Mouse (Mus musculus) CH12.LX (cell line): ENCODE data around the gene Flt3l.

ENCODE experiments used
- CTCF ChIP-seq, 2 experiments: IDR thresholded peaks in 1 of 2; conservative IDR thresholded peaks in 1 of 2; 2 replicates each; pipeline ENCODE4 v1.5.1; 2011 to 2012; ENCODE audit warnings: low read depth in 2 of 2, low read length in 2 of 2, improper control_type of control experiment in 1 of 2, inconsistent platforms in 1 of 2, mild to moderate bottlenecking in 1 of 2, moderate library complexity in 1 of 2
- ETS1 ChIP-seq: conservative IDR thresholded peaks from 2 replicates; pipeline ENCODE4 v1.6.1; 2012; ENCODE audit warnings: low read depth, mild to moderate bottlenecking, inconsistent platforms, low read length, improper control_type of control experiment, moderate library complexity
- KAT2A ChIP-seq: IDR thresholded peaks from 2 replicates; pipeline ENCODE4 v1.6.1; 2012; ENCODE audit warnings: low read length, improper control_type of control experiment, inconsistent platforms; ENCODE audit not compliant: insufficient replicate concordance
- MAFK ChIP-seq: IDR thresholded peaks from 2 replicates; pipeline ENCODE4 v1.6.1; 2011; ENCODE audit warnings: low read length, improper control_type of control experiment; ENCODE audit not compliant: insufficient replicate concordance
- MAZ ChIP-seq: IDR thresholded peaks from 2 replicates; pipeline ENCODE4 v1.6.1; 2012; ENCODE audit warnings: low read depth, mild to moderate bottlenecking, inconsistent platforms, low read length, improper control_type of control experiment, moderate library complexity
- POLR2A ChIP-seq: IDR thresholded peaks from 2 replicates; pipeline ENCODE4 v1.6.1; 2011; ENCODE audit warnings: low read depth, mild to moderate bottlenecking, improper control_type of control experiment, low read length
- UBTF ChIP-seq: IDR thresholded peaks from 2 replicates; pipeline ENCODE4 v1.6.1; 2012; ENCODE audit warnings: low read depth, mild to moderate bottlenecking, inconsistent platforms, low read length, improper control_type of control experiment, moderate library complexity
- ZMIZ1 ChIP-seq: IDR thresholded peaks from 2 replicates; pipeline ENCODE4 v1.6.1; 2012; ENCODE audit warnings: low read depth, mild to moderate bottlenecking, inconsistent platforms, low read length, improper control_type of control experiment

DNA sequence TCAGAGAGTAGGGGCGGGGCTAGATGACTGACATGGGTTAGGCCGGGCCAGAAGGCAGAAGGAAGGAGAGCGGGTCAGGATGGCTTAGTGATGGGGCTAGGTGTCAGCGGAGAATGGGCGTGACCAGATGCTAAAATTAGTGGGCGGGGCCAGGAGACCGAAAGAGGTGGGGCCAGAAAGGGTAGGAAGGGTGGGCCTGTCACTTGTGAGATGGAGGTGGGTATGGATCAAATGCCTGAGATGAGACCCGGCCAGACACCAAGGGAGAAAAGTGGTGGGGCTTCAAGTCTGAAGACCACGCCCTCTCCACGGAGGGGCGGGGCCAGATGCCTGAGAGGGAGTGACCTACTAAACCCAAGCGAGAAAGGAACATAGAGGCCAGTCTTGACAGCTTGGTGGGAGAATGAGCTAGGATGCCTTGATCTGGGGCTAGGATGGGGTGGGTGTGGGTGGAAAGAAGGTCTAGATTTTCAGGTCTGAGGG is 1.6 kb downstream of the Flt3l start:
- no peak for TF ChIP-seq ZMIZ1
- TF ChIP-seq UBTF: no peak
- no peak for TF ChIP-seq CTCF (conservative IDR thresholded peaks at IDR 0.05 in 1 of 2, IDR thresholded peaks at IDR 0.05 in 1 of 2; ENCODE audit: low read depth in 2 of 2, low read length in 2 of 2)
- no peak for TF ChIP-seq MAFK
- TF ChIP-seq POLR2A: no peak
- TF ChIP-seq ETS1: no peak
- no peak for TF ChIP-seq KAT2A
- no peak for TF ChIP-seq MAZ
